Comparison of ENCODE assay signal across 26 mouse cellular contexts in genomic region chr11:65759350-65759749, GRCm38 (mm10).
"Had no signal": no experiment of that assay in that cellular context is flagged by ENCODE, and none has a peak within 500 bp of the region (broad histone marks: within the 10 kb centered on the region; RNA-seq: fewer than 3 reads in every experiment).

No protein-coding gene starts in this region.

- H3K4me3 ChIP-seq: heart, adult 2 months; heart, embryonic 13.5 days; heart, embryonic 15.5 days; hindbrain, embryonic 13.5 days; hindbrain, embryonic 15.5 days; intestine, embryonic 15.5 days; layer of hippocampus, adult 2 months; limb, embryonic 13.5 days; limb, embryonic 15.5 days had no signal

- H3K36me3 ChIP-seq: heart, embryonic 15.5 days; hindbrain, embryonic 15.5 days; intestine, embryonic 15.5 days had no signal

- H3K9me3 ChIP-seq: heart, embryonic 13.5 days; heart, embryonic 15.5 days; hindbrain, embryonic 13.5 days; hindbrain, embryonic 15.5 days; intestine, embryonic 15.5 days; limb, embryonic 13.5 days; limb, embryonic 15.5 days had no signal

- H3K27me3 ChIP-seq: heart, embryonic 13.5 days; heart, embryonic 15.5 days; hindbrain, embryonic 13.5 days; hindbrain, embryonic 15.5 days; intestine, embryonic 15.5 days; limb, embryonic 13.5 days; limb, embryonic 15.5 days had no signal

- H3K4me1 ChIP-seq: hindbrain, embryonic 13.5 days; hindbrain, embryonic 15.5 days; intestine, embryonic 15.5 days; limb, embryonic 15.5 days had no signal

- ATAC-seq: forebrain, postnatal 0 days; inflammation-experienced regulatory T-cells, adult 6 months; intestine, embryonic 15.5 days; intestine, postnatal 0 days had no signal

- H3K27ac ChIP-seq: heart, adult 2 months; heart, embryonic 13.5 days; heart, embryonic 15.5 days; hindbrain, embryonic 13.5 days; hindbrain, embryonic 15.5 days; intestine, embryonic 15.5 days; layer of hippocampus, adult 2 months; limb, embryonic 13.5 days; limb, embryonic 15.5 days had no signal

- H3K9ac ChIP-seq: forebrain, postnatal 0 days; heart, embryonic 13.5 days; heart, embryonic 15.5 days; hindbrain, embryonic 13.5 days; hindbrain, embryonic 15.5 days; intestine, embryonic 15.5 days; limb, embryonic 13.5 days; limb, embryonic 15.5 days had no signal

- DNase-seq: forebrain, postnatal 0 days; gastrocnemius, postnatal 14 days; gastrocnemius, postnatal 36 days; heart, adult 11 months; heart, adult 2 months; heart, postnatal 14 days; heart, postnatal 36 days; kidney, adult 18-20 months; kidney, adult 8-10 months; kidney, postnatal 10 days; kidney, postnatal 25 days; kidney, postnatal 4 days; layer of hippocampus, adult 9-11 months; layer of hippocampus, postnatal 36 days; left cerebral cortex, postnatal 4 days had no signal

- H3K4me2 ChIP-seq: heart, embryonic 11.5 days; heart, embryonic 13.5 days; heart, embryonic 15.5 days; hindbrain, embryonic 13.5 days; hindbrain, embryonic 15.5 days; intestine, embryonic 15.5 days; limb, embryonic 13.5 days; limb, embryonic 15.5 days had no signal
